Mouse (Mus musculus): ENCODE results near the gene D230025D16Rik. TPM values are rescaled to one million over a fixed set of nuclear protein-coding genes. Genes with fewer than 3 reads are reported as not detected.

D230025D16Rik gene
- total RNA-seq, 1 experiment from 2014 or later = 34.9 TPM

GRCm38 (mm10) chr8:105237442-105238142 lies 12.6 kb downstream of the D230025D16Rik start:
- no peak for DNase-seq

GRCm38 (mm10) chr8:105241016-105241415 lies 16.1 kb downstream of the D230025D16Rik start:
- DNase-seq = no peak

- no peak for DNase-seq
These were observed 27.0 kb downstream of the D230025D16Rik start for GRCm38 (mm10) chr8:105251954-105252353.

DNA sequence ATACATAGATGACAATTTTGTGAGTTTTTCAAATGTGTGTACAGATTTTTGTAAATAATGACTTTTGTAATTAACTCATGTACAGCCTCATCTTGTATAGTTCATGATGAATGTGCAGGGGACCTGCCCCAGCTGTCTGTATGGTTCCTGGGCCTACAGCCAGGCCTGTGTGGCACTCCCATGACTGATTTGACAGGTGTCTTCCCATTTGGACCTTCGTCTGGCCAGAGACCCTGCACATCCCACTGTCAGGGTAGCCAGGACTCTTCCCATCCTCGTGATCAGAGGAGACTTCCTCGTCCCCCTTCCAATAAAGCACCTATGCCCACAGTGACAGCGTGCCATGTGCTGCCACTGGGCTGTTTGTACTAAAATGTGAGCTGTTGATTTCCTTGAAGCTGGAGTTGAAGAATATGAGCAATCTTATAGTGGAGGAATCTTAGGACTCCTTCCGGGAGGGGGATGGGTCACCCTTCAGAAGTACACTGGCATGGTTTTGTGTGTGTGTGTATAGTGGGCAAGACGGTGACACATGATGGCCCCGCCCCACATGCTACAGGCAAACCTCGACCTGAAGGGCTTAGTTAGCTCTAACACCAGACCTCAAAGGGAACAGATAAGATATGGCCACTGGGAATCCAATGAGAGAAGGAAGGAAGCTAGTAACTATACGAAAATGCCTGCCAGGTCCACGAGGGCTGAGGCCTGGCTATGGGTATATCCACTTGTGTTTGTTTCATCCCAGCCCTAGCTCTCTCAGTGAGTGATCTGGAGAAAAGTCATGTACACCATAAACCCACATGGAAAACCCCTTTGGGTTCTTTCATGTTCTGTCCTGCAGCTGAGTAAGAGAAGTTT lies 28.0 kb downstream of the D230025D16Rik start:
- DNase-seq = no peak

GRCm38 (mm10) chr8:105253766-105254151 lies 28.8 kb downstream of the D230025D16Rik start:
- DNase-seq = no peak

GRCm38 (mm10) chr8:105254152-105254965 lies 29.4 kb downstream of the D230025D16Rik start:
- peak; percentile 94 for DNase-seq

DNA sequence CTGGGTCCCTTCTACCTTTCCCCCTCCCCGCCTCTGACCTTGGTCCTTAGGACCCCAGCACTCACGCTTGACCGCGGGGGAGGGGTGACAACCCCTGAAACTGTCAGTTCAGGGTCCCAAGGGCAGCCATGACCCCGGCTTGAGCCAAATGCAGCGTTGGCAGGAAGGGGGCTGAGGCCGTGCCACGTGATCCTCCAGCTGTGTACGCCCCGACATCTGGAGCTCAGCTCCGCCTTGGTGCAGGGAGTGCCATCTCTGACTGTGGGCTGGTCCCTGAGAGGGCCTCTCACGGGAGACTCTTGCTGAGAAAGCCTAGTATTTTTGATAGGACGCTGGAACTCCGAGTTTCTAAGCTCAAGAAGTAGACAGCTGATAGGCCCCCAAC lies 30.0 kb downstream of the D230025D16Rik start, which contains the start of gene B3gnt9:
TSS of gene B3gnt9 (minus strand) at position 188 of the 385 bp plus-strand sequence.
- peak; percentile 75 for DNase-seq

GRCm38 (mm10) chr8:105257318-105258114 lies 32.6 kb downstream of the D230025D16Rik start:
- no peak for DNase-seq

- peak; percentile 21 for DNase-seq
These were observed 34.2 kb downstream of the D230025D16Rik start for GRCm38 (mm10) chr8:105258911-105259720.

- peak; percentile 90 for DNase-seq
These were observed 34.9 kb downstream of the D230025D16Rik start for GRCm38 (mm10) chr8:105259721-105260320.

DNA sequence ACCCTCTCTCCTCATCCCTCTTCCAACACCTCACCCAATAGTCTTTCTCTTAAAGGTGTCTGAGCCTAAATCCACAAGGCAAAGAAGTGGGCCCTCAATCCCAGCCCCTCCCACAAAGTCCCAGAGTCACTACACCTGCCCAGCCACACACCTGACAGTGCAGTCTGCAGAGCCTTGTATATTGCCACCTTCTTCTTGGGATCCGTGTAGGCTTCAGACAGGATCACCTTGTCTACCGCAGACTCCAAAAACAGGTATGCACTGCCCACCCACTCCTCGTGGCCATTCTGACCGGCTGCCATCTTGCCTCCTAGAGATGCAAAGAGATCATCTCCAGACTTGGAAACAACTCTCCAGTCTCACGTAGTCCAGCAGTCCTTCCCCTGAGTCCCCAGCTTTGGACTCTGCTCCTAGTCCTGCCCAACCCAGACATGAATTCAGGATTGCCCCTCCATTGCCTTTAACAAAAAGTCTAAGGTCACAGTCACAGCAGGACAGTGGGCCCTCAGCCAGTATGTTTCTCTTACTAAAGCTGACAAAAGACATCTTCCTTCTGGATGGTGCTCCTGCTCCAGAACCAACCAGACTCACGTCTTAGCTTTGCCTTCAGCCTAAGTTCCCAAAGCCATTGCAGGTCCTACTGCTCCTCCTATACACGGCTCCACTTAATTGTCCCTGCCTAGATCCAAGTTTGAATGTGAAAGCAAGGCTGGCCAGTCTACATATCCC lies 35.6 kb downstream of the D230025D16Rik start:
- DNase-seq = no peak

DNA sequence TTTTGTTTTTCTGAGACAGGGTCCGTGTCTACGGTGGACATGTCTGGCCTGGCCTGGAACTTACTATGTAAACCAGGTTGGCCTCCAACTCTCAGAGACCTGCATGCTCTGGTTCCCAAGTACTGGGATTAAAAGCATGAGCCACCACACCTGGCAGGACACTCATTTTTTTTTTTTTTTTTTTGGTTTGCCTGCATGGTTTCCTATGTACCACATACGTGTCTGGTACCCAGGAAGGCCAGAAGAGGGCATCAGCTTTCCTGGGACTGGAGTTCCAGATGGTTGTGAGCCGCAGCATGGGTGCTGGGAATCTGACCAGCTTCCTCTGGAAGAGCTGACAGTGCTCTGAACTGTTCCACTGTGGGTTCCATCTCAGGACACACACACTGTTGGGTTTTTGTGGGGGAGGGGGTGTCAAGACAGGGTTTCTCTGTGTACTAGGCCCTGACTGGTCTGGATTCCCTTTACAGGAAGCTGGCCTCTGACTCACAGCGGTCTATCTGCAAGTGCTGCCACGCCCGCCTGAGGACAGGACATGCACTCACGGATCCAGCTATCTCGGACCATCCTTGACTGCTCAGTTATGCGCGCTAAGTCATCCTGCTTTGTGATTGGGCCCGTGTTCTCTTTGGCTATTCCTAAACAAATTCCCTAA lies 36.5 kb downstream of the D230025D16Rik start:
- no peak for DNase-seq

- no peak for DNase-seq
These were observed 38.4 kb downstream of the D230025D16Rik start for GRCm38 (mm10) chr8:105263244-105263912.

DNA sequence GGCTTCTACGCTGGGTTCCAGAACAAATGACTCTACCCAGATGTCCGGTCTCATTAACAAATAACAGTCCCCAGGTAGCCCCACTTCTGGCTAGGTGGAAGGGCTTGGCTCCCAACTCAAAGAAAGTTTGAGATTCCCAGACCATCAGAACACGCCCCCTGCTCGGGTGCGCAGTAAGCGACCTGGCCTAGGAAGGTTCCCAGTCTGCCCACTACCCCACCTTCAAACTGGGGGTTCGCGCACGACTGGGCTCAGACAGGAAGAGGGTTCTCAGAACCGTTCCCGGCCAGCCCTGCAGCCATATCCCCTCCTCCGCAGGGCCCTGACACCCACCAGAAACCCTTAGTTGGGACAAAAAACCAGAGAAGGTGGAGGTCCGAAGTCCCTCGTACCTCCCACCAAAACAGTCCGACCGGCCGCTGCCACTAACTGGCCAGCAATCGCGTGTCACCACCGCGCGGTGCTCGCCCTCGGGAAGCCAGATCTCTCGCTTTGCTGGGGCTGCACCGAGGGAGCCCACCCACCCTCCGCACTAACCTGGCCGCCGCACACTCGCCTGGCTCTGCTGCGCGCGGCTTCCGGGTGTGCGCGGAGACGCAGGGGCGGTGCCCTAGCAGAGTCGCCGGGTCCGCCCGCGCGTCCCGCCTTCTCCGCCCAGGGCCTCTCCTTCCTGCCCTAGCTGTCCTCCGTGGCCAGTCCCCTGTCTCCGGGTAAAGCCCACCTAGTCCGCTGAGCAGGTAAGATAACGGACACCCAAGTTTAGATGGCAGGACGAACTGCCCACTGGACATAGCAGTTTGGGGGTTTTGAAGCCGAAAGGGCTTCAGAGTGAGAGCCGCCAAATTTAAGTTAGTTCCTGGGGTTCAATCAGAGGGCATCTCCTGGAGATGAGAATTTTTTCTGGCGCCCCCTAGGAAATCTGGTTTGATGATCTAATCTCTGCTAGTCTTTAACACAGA lies 39.4 kb downstream of the D230025D16Rik start, which contains the start of the genes Tradd and Fbxl8:
TSS of gene Tradd (minus strand) at position 586 of the 959 bp plus-strand sequence.
TSS of gene Fbxl8 (plus strand) at position 625 of the 959 bp plus-strand sequence.
- peak; percentile 88 for DNase-seq

DNA sequence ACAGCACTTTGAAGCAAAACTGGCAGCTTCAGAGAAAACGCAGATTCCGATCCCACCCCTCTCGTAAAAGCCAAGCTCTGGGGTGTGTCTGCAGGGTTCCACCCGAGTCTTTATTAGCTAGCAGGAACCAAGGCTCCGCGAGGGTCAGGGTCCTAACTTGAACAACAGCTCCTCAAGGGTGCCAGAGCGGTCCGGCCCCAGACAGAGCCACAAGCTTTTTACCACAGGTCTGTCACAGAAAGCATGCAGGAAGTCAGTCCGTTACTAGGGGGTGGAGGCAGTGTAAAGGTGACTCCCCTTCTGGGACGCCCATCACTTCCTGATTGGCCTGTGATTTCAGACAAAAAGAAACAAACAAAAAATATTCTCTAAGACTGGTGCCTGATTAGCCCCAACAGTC lies 40.2 kb downstream of the D230025D16Rik start:
- DNase-seq = no peak

GRCm38 (mm10) chr8:105266775-105267174 lies 41.8 kb downstream of the D230025D16Rik start:
- no peak for DNase-seq

All from adrenal gland, postnatal 14 days (tissue).